Mouse (Mus musculus): ENCODE data around the gene Lin37. TPM values are rescaled to one million over a fixed set of nuclear protein-coding genes. Genes with fewer than 3 reads are reported as not detected.

Gene Lin37
- polyA plus RNA-seq (2014; fragmentation: Illumina TruSeq; extraction: RNeasy Lipid Tissue Mini Kit (QIAGEN cat#74804); ENCODE audit: low read depth, low replicate concordance), result 9.7 TPM

GRCm38 (mm10) chr7:30559443-30559954, at the start of gene Lin37:
Lin37 (minus strand) TSS chr7:30559838.

GRCm38 (mm10) chr7:30598786-30599185, 39.1 kb upstream of the Lin37 start, which contains the start of gene Zbtb32:
Zbtb32 (minus strand) TSS chr7:30598909.

GRCm38 (mm10) chr7:30588676-30589434, 29.2 kb upstream of the Lin37 start, which contains the start of gene Kmt2b:
Kmt2b (minus strand) TSS chr7:30588726.

GRCm38 (mm10) chr7:30564970-30565571, 5.4 kb upstream of the Lin37 start, which contains the start of gene Igflr1:
Igflr1 (plus strand) TSS chr7:30565427.

GRCm38 (mm10) chr7:30563117-30563905, 3.7 kb upstream of the Lin37 start, which contains the start of the genes U2af1l4, Gm49396 and Psenen:
U2af1l4 (plus strand) TSS chr7:30563301.
Gm49396 (plus strand) TSS chr7:30563344.
Psenen (minus strand) TSS chr7:30563627.

GRCm38 (mm10) chr7:30552102-30553020, 7.3 kb downstream of the Lin37 start, which contains the start of the genes Hspb6 and Proser3:
Hspb6 (plus strand) TSS chr7:30552178.
Proser3 (minus strand) TSS chr7:30552299.

GRCm38 (mm10) chr7:30534633-30535577, 24.7 kb downstream of the Lin37 start, which contains the start of gene Arhgap33:
Arhgap33 (minus strand) TSS chr7:30535060.

Other genes starting within 250 kb of the Lin37 start
- 0.78 TPM for gene Syne4, start 245.0 kb downstream of the Lin37 start, polyA plus RNA-seq (2014; fragmentation: Illumina TruSeq; extraction: RNeasy Lipid Tissue Mini Kit (QIAGEN cat#74804); ENCODE audit: low read depth, low replicate concordance)
- gene E130208F15Rik, start 238.1 kb downstream of the Lin37 start, polyA plus RNA-seq (2014; fragmentation: Illumina TruSeq; extraction: RNeasy Lipid Tissue Mini Kit (QIAGEN cat#74804); ENCODE audit: low read depth, low replicate concordance), result 0.57 TPM
- 2.2 TPM for gene Sdhaf1, start 235.9 kb downstream of the Lin37 start, polyA plus RNA-seq (2014; fragmentation: Illumina TruSeq; extraction: RNeasy Lipid Tissue Mini Kit (QIAGEN cat#74804); ENCODE audit: low read depth, low replicate concordance)
- not detected for gene Lrfn3, start 197.1 kb downstream of the Lin37 start, polyA plus RNA-seq (2014; fragmentation: Illumina TruSeq; extraction: RNeasy Lipid Tissue Mini Kit (QIAGEN cat#74804); ENCODE audit: low read depth, low replicate concordance)
- gene Tyrobp, start 146.1 kb downstream of the Lin37 start, polyA plus RNA-seq (2014; fragmentation: Illumina TruSeq; extraction: RNeasy Lipid Tissue Mini Kit (QIAGEN cat#74804); ENCODE audit: low read depth, low replicate concordance), result not detected
- not detected for gene Hcst, start 140.0 kb downstream of the Lin37 start, polyA plus RNA-seq (2014; fragmentation: Illumina TruSeq; extraction: RNeasy Lipid Tissue Mini Kit (QIAGEN cat#74804); ENCODE audit: low read depth, low replicate concordance)
- 0.10 TPM for gene Nfkbid, start 138.1 kb downstream of the Lin37 start, polyA plus RNA-seq (2014; fragmentation: Illumina TruSeq; extraction: RNeasy Lipid Tissue Mini Kit (QIAGEN cat#74804); ENCODE audit: low read depth, low replicate concordance)
- 1.3 TPM for gene Aplp1, start 114.3 kb downstream of the Lin37 start, polyA plus RNA-seq (2014; fragmentation: Illumina TruSeq; extraction: RNeasy Lipid Tissue Mini Kit (QIAGEN cat#74804); ENCODE audit: low read depth, low replicate concordance)
- not detected for gene Kirrel2, start 102.1 kb downstream of the Lin37 start, polyA plus RNA-seq (2014; fragmentation: Illumina TruSeq; extraction: RNeasy Lipid Tissue Mini Kit (QIAGEN cat#74804); ENCODE audit: low read depth, low replicate concordance)
- 0.07 TPM for gene Nphs1, start 101.5 kb downstream of the Lin37 start, polyA plus RNA-seq (2014; fragmentation: Illumina TruSeq; extraction: RNeasy Lipid Tissue Mini Kit (QIAGEN cat#74804); ENCODE audit: low read depth, low replicate concordance)
- gene Prodh2, start 66.2 kb downstream of the Lin37 start, polyA plus RNA-seq (2014; fragmentation: Illumina TruSeq; extraction: RNeasy Lipid Tissue Mini Kit (QIAGEN cat#74804); ENCODE audit: low read depth, low replicate concordance), result not detected
- gene Arhgap33, start 24.8 kb downstream of the Lin37 start, polyA plus RNA-seq (2014; fragmentation: Illumina TruSeq; extraction: RNeasy Lipid Tissue Mini Kit (QIAGEN cat#74804); ENCODE audit: low read depth, low replicate concordance), result 4.2 TPM
- gene Hspb6, start 7.7 kb downstream of the Lin37 start, polyA plus RNA-seq (2014; fragmentation: Illumina TruSeq; extraction: RNeasy Lipid Tissue Mini Kit (QIAGEN cat#74804); ENCODE audit: low read depth, low replicate concordance), result 35.8 TPM
- 5.3 TPM for gene Proser3, start 7.5 kb downstream of the Lin37 start, polyA plus RNA-seq (2014; fragmentation: Illumina TruSeq; extraction: RNeasy Lipid Tissue Mini Kit (QIAGEN cat#74804); ENCODE audit: low read depth, low replicate concordance)
- 13.3 TPM for gene U2af1l4, start 3.5 kb upstream of the Lin37 start, polyA plus RNA-seq (2014; fragmentation: Illumina TruSeq; extraction: RNeasy Lipid Tissue Mini Kit (QIAGEN cat#74804); ENCODE audit: low read depth, low replicate concordance)
- 0.97 TPM for gene Gm49396, start 3.5 kb upstream of the Lin37 start, polyA plus RNA-seq (2014; fragmentation: Illumina TruSeq; extraction: RNeasy Lipid Tissue Mini Kit (QIAGEN cat#74804); ENCODE audit: low read depth, low replicate concordance)
- 22.6 TPM for gene Psenen, start 3.8 kb upstream of the Lin37 start, polyA plus RNA-seq (2014; fragmentation: Illumina TruSeq; extraction: RNeasy Lipid Tissue Mini Kit (QIAGEN cat#74804); ENCODE audit: low read depth, low replicate concordance)
- gene Igflr1, start 5.6 kb upstream of the Lin37 start, polyA plus RNA-seq (2014; fragmentation: Illumina TruSeq; extraction: RNeasy Lipid Tissue Mini Kit (QIAGEN cat#74804); ENCODE audit: low read depth, low replicate concordance), result not detected
- 7.6 TPM for gene Kmt2b, start 28.9 kb upstream of the Lin37 start, polyA plus RNA-seq (2014; fragmentation: Illumina TruSeq; extraction: RNeasy Lipid Tissue Mini Kit (QIAGEN cat#74804); ENCODE audit: low read depth, low replicate concordance)
- 21.3 TPM for gene Zbtb32, start 39.1 kb upstream of the Lin37 start, polyA plus RNA-seq (2014; fragmentation: Illumina TruSeq; extraction: RNeasy Lipid Tissue Mini Kit (QIAGEN cat#74804); ENCODE audit: low read depth, low replicate concordance)
- gene Upk1a, start 53.0 kb upstream of the Lin37 start, polyA plus RNA-seq (2014; fragmentation: Illumina TruSeq; extraction: RNeasy Lipid Tissue Mini Kit (QIAGEN cat#74804); ENCODE audit: low read depth, low replicate concordance), result not detected
- 113 TPM for gene Cox6b1, start 66.3 kb upstream of the Lin37 start, polyA plus RNA-seq (2014; fragmentation: Illumina TruSeq; extraction: RNeasy Lipid Tissue Mini Kit (QIAGEN cat#74804); ENCODE audit: low read depth, low replicate concordance)
- not detected for gene Etv2, start 76.0 kb upstream of the Lin37 start, polyA plus RNA-seq (2014; fragmentation: Illumina TruSeq; extraction: RNeasy Lipid Tissue Mini Kit (QIAGEN cat#74804); ENCODE audit: low read depth, low replicate concordance)
- gene Rbm42, start 90.5 kb upstream of the Lin37 start, polyA plus RNA-seq (2014; fragmentation: Illumina TruSeq; extraction: RNeasy Lipid Tissue Mini Kit (QIAGEN cat#74804); ENCODE audit: low read depth, low replicate concordance), result 0.29 TPM
- gene Haus5, start 105.2 kb upstream of the Lin37 start, polyA plus RNA-seq (2014; fragmentation: Illumina TruSeq; extraction: RNeasy Lipid Tissue Mini Kit (QIAGEN cat#74804); ENCODE audit: low read depth, low replicate concordance), result 7.4 TPM
- gene Pmis2, start 111.8 kb upstream of the Lin37 start, polyA plus RNA-seq (2014; fragmentation: Illumina TruSeq; extraction: RNeasy Lipid Tissue Mini Kit (QIAGEN cat#74804); ENCODE audit: low read depth, low replicate concordance), result 380 TPM
- 6.8 TPM for gene 2200002J24Rik, start 139.1 kb upstream of the Lin37 start, polyA plus RNA-seq (2014; fragmentation: Illumina TruSeq; extraction: RNeasy Lipid Tissue Mini Kit (QIAGEN cat#74804); ENCODE audit: low read depth, low replicate concordance)
- gene Atp4a, start 152.4 kb upstream of the Lin37 start, polyA plus RNA-seq (2014; fragmentation: Illumina TruSeq; extraction: RNeasy Lipid Tissue Mini Kit (QIAGEN cat#74804); ENCODE audit: low read depth, low replicate concordance), result 0.25 TPM
- gene Tmem147, start 169.7 kb upstream of the Lin37 start, polyA plus RNA-seq (2014; fragmentation: Illumina TruSeq; extraction: RNeasy Lipid Tissue Mini Kit (QIAGEN cat#74804); ENCODE audit: low read depth, low replicate concordance), result 14.5 TPM
- gene Gapdhs, start 183.8 kb upstream of the Lin37 start, polyA plus RNA-seq (2014; fragmentation: Illumina TruSeq; extraction: RNeasy Lipid Tissue Mini Kit (QIAGEN cat#74804); ENCODE audit: low read depth, low replicate concordance), result 629 TPM
- gene Sbsn, start 191.6 kb upstream of the Lin37 start, polyA plus RNA-seq (2014; fragmentation: Illumina TruSeq; extraction: RNeasy Lipid Tissue Mini Kit (QIAGEN cat#74804); ENCODE audit: low read depth, low replicate concordance), result 0.59 TPM
- gene Dmkn, start 203.9 kb upstream of the Lin37 start, polyA plus RNA-seq (2014; fragmentation: Illumina TruSeq; extraction: RNeasy Lipid Tissue Mini Kit (QIAGEN cat#74804); ENCODE audit: low read depth, low replicate concordance), result 5.9 TPM
- not detected for gene Krtdap, start 228.1 kb upstream of the Lin37 start, polyA plus RNA-seq (2014; fragmentation: Illumina TruSeq; extraction: RNeasy Lipid Tissue Mini Kit (QIAGEN cat#74804); ENCODE audit: low read depth, low replicate concordance)